Mouse (Mus musculus) limb, embryonic 14.5 days (tissue): ENCODE measurements around the gene Gp5. TPM values are rescaled to one million over a fixed set of nuclear protein-coding genes. Genes with fewer than 3 reads are reported as not detected.

Experiments
- ATAC-seq: fragments of 200-750 bp; cut with Nextera tagmentation; 2 replicates; pipeline ENCODE4 v1.8.0; 2017; ENCODE audit warnings: low read depth, moderate number of reproducible peaks, moderate TSS enrichment; ENCODE audit not compliant: low FRiP score
- DNase-seq: peaks from one replicate; pipeline ENCODE4 v3.0.0-alpha.2; 2015; ENCODE audit warnings: low spot score
- H3K27ac ChIP-seq: fragments of 300-500 bp; sonication (generic); replicated peaks from 2 replicates; pipeline ENCODE4 v1.5.1; 2014; ENCODE audit warnings: low read depth, mild to moderate bottlenecking, low read length, moderate library complexity, mixed read lengths
- H3K27me3 ChIP-seq: fragments of 300-500 bp; sonication (generic); 2 replicates; pipeline ENCODE4 v1.6.1; 2014; ENCODE audit warnings: low read length, mixed read lengths; ENCODE audit not compliant: control insufficient read depth, insufficient read depth
- H3K36me3 ChIP-seq: fragments of 300-500 bp; sonication (generic); 2 replicates; pipeline ENCODE4 v1.6.1; 2014; ENCODE audit warnings: mild to moderate bottlenecking, low read length, moderate library complexity, mixed read lengths; ENCODE audit not compliant: control insufficient read depth, insufficient read depth
- H3K4me1 ChIP-seq: fragments of 300-500 bp; sonication (generic); 2 replicates; pipeline ENCODE4 v1.6.1; 2014; ENCODE audit warnings: antibody characterized with exemption, low read length, mixed read lengths; ENCODE audit not compliant: control insufficient read depth, insufficient read depth
- H3K4me2 ChIP-seq: fragments of 300-500 bp; sonication (generic); replicated peaks from 2 replicates; pipeline ENCODE4 v1.6.1; 2014; ENCODE audit warnings: low read depth, mild to moderate bottlenecking, low read length, moderate library complexity; ENCODE audit not compliant: severe bottlenecking
- H3K4me3 ChIP-seq: fragments of 300-500 bp; sonication (generic); replicated peaks from 2 replicates; pipeline ENCODE4 v1.5.1; 2014; ENCODE audit warnings: low read length
- H3K9ac ChIP-seq: fragments of 300-500 bp; sonication (generic); 2 replicates; pipeline ENCODE4 v1.6.1; 2014; ENCODE audit warnings: mild to moderate bottlenecking, low read depth, low read length, moderate library complexity; ENCODE audit not compliant: severe bottlenecking
- H3K9me3 ChIP-seq: fragments of 300-500 bp; sonication (generic); 2 replicates; pipeline ENCODE4 v1.6.1; 2016; ENCODE audit warnings: low read length; ENCODE audit not compliant: control insufficient read depth
- POLR2A ChIP-seq: fragments of 200-500 bp; IDR thresholded peaks from 2 replicates; pipeline ENCODE4 v1.8.0; 2012; ENCODE audit warnings: inconsistent platforms, mild to moderate bottlenecking, moderate library complexity, borderline replicate concordance; ENCODE audit not compliant: insufficient read depth, insufficient read length; ENCODE audit errors: extremely low read depth
- WGBS: fragments of 180-500 bp; shearing (Covaris S2); extraction: QIAGEN DNeasy Blood & Tissue Kit; methylation state at CpG from one replicate; pipeline ENCODE4 v1.1.7; 2014; 5-methylcytosine and 5-hydroxymethylcytosine counted together
- polyA plus RNA-seq, 2 experiments: library from polyadenylated mRNA; depleted of rRNA in 1 of 2; stranded (reverse) in 1 of 2; unstranded in 1 of 2; fragments of >200 nt; fragmentation: Nextera tagmentation in 1 of 2; extraction: Ambion mirVana in 1 of 2; gene quantifications; 2 replicates each; pipeline versions ENCODE4 v1.2.1 to v1.2.3; 2012 to 2014

Gene Gp5
- polyA plus RNA-seq, 2 experiments = 0.67 to 0.72 TPM

DNA sequence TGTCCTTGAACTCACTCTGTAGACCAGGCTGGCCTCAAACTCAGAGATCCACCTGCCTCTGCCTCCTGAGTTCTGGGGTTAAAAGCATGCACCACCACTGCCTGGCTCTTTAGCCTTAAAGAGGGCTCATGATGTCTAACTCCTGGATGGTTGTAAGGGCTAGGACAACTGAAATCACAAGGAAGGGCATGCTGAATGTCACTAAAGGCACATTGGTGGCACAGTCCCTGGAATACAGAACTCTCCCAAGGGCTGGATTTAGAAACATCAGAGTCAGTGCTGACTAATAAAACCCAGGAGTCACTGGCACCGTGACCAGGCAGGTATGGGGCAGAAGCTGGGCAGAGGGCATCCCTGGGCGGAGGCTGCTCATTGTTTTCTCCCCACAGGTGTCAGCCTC is 7.2 kb downstream of the Gp5 start:
- Histone ChIP-seq H3K4me1 (peaks cover 3% of the 10 kb centered on the region; the same call in 1 of the 2 replicates), H3K9ac (no peak overlapping the region), H3K9me3 (no peaks in the 10 kb centered on the region), H3K4me3 (no peak overlapping the region), H3K36me3 (no peaks in the 10 kb centered on the region), H3K27ac (no peak overlapping the region), H3K27me3 (peaks cover 22% of the 10 kb centered on the region), H3K4me2 (no peak overlapping the region)
- DNase-seq = no peak
- no peak for TF ChIP-seq POLR2A
- WGBS = 54% methylated on average over 2 of the region's 2 CpGs
- no peak for ATAC-seq

DNA sequence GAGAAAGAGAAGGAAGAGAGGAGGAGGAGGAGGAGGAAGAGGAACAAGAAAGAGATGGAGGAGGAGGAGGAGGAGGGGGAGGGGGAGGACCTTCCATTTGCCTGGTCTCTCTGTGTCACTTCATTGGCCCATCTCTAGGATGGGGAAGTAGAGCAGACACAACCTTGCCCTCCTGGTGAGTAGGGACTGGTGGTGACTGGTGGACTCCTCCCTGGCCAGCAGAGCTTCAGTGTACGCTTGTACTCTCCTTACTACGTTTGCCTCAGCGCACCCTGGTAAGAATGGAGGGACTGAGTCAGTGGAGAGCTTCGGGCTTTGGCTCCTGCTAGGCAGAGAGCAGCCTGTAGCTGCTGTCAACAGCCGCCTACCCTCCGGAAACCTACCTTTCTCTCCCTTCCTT is 7.9 kb downstream of the Gp5 start:
- Histone ChIP-seq H3K9me3 (no peaks in the 10 kb centered on the region), H3K27me3 (peaks cover 15% of the 10 kb centered on the region), H3K9ac (no peak overlapping the region), H3K27ac (no peak overlapping the region), H3K4me1 (no peaks in the 10 kb centered on the region), H3K4me2 (no peak overlapping the region), H3K4me3 (no peak overlapping the region), H3K36me3 (no peaks in the 10 kb centered on the region)
- no peak for TF ChIP-seq POLR2A
- no peak for ATAC-seq
- DNase-seq = no peak
- 82% methylated on average over 6 of the region's 6 CpGs for WGBS

DNA sequence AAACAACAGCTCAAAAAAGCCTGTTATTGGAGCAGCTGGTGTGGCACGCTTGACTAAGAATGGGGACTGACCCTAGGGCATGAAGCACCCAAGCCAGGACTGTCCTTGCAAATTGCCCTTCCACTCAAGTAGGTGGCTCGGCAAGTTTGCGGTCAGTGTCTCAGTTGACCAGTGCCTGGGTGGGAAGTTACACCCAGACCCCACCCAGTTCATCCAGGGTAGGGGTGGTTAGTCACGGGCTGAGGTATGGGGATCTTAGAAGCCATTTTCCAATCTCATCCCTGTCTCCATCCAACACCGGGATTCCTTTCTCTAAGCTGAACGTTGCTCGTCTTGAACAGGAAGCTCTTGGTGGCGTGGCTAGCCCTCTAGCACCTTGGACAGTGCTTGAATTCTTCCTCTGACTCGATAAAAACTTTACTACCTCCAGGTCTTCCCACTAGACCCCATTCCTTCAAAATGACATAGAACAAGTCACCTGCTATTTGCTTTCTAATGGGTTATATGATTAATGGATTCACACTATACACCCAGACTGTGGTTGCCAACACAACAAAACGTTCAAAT is 10.8 kb downstream of the Gp5 start:
- 68% methylated on average over 10 of the region's 10 CpGs for WGBS
- Histone ChIP-seq H3K4me1 (no peaks in the 10 kb centered on the region), H3K4me3 (no peak overlapping the region), H3K9me3 (no peaks in the 10 kb centered on the region), H3K27me3 (0 out of 2 replicates have a peak, but pooled peaks cover 5% of the 10 kb centered on the region), H3K4me2 (no peak overlapping the region), H3K27ac (no peak overlapping the region), H3K36me3 (no peaks in the 10 kb centered on the region), H3K9ac (no peak overlapping the region)
- no peak for DNase-seq
- TF ChIP-seq POLR2A = no peak
- no peak for ATAC-seq

DNA sequence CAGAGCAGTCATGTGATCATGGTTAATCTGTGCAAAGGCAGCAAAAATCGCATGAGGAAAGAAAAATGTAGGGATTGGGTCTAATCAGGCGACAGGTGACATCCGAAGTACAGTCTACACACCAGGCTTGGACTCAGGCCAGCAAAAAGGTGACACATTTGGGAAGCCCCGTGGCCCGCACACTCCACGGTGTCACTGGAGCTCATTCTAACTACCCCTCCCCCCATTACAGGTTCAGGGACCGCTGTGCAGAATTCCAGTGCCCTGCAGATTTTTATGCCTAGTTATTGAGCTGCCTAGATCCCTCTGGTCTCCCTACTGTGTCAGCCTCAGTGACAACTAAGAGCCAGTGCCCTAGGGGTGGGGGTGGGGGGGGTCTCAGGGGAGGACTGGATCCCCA is 13.1 kb downstream of the Gp5 start:
- DNase-seq = no peak
- no peak for TF ChIP-seq POLR2A
- no peak for ATAC-seq

DNA sequence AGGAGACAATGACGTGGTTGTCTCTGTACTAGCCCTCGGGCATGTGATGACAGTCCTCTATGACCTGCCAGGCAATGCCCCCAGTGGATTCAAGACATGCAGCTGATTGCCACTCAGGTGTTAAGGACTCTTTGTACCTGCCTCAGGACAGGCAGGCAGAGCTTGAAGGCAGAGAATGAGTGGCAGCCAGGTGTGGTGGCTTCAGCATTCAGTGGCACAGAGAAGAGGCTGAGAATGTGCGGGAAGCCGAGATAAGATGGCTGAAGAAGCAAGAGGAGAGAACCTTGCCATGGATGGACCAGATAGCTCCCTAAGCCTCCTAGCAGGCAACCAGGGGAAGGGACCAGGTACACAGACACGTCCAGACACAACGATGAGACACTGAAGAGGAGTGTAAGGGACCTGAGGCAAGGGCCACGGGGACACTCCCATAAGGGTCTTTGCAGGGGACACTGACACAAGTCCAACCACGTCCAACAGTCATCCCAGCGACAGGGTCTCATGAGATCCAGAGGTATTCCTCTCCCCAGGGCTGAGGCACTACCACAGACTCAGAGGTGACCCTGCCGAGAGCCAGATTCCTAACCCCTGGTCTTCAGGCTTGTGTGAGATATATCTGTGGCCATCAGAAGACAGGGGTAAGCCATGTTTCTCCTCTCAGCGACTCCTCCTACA is 13.8 kb downstream of the Gp5 start:
- Histone ChIP-seq H3K4me3 (no peak overlapping the region), H3K4me2 (no peak overlapping the region), H3K9me3 (no peaks in the 10 kb centered on the region), H3K36me3 (no peaks in the 10 kb centered on the region), H3K27me3 (0 out of 2 replicates have a peak, but pooled peaks cover 5% of the 10 kb centered on the region), H3K4me1 (no peaks in the 10 kb centered on the region), H3K9ac (no peak overlapping the region), H3K27ac (no peak overlapping the region)
- WGBS = 90% methylated on average over 11 of the region's 11 CpGs
- ATAC-seq (no peak), DNase-seq (no peak)
- no peak for TF ChIP-seq POLR2A

More for the DNA sequence above, 13.1 kb downstream of the Gp5 start:
- H3K4me3 ChIP-seq = no peak overlapping the region
- no peak overlapping the region for H3K4me2 ChIP-seq
- no peaks in the 10 kb centered on the region for H3K36me3 ChIP-seq
- 0 out of 2 replicates have a peak, but pooled peaks cover 5% of the 10 kb centered on the region for H3K27me3 ChIP-seq
- H3K9ac ChIP-seq = no peak overlapping the region
- no peak overlapping the region for H3K27ac ChIP-seq
- 87% methylated on average over 7 of the region's 7 CpGs for WGBS
- H3K4me1 ChIP-seq = no peaks in the 10 kb centered on the region
- no peaks in the 10 kb centered on the region for H3K9me3 ChIP-seq
